Mouse (Mus musculus) heart, embryonic 16.5 days (tissue): ENCODE measurements around the gene Dnajb8. TPM values are rescaled to one million over a fixed set of nuclear protein-coding genes. Genes with fewer than 3 reads are reported as not detected.

ENCODE experiments used
- ATAC-seq: fragments of 200-750 bp; cut with Nextera tagmentation; replicated peaks from 2 replicates; pipeline ENCODE4 v1.8.0; 2017; ENCODE audit warnings: moderate number of reproducible peaks; ENCODE audit not compliant: insufficient read depth, low FRiP score; ENCODE audit errors: extremely low read depth
- H3K27ac ChIP-seq: fragments of 300-500 bp; sonication (generic); 2 replicates; pipeline ENCODE4 v1.5.1; 2014; ENCODE audit warnings: mild to moderate bottlenecking, low read length, control low read depth, moderate library complexity
- H3K27me3 ChIP-seq: fragments of 300-500 bp; sonication (generic); 2 replicates; pipeline ENCODE4 v1.6.1; 2014; ENCODE audit warnings: low read length, mixed read lengths; ENCODE audit not compliant: control insufficient read depth, insufficient read depth
- H3K36me3 ChIP-seq: fragments of 300-500 bp; sonication (generic); 2 replicates; pipeline ENCODE4 v1.6.1; 2014; ENCODE audit not compliant: control insufficient read depth, insufficient read depth
- H3K4me1 ChIP-seq: fragments of 300-500 bp; sonication (generic); 2 replicates; pipeline ENCODE4 v1.6.1; 2014; ENCODE audit warnings: low read length, mixed read lengths; ENCODE audit not compliant: control insufficient read depth, insufficient read depth
- H3K4me2 ChIP-seq: fragments of 300-500 bp; sonication (generic); 2 replicates; pipeline ENCODE4 v1.6.1; 2014; ENCODE audit warnings: low read depth, mild to moderate bottlenecking, control low read depth, low read length
- H3K4me3 ChIP-seq: fragments of 300-500 bp; sonication (generic); 2 replicates; pipeline ENCODE4 v1.5.1; 2014; ENCODE audit warnings: mild to moderate bottlenecking, control low read depth, low read length
- H3K9ac ChIP-seq: fragments of 300-500 bp; sonication (generic); 2 replicates; pipeline ENCODE4 v1.6.1; 2014; ENCODE audit warnings: low read length, control low read depth
- H3K9me3 ChIP-seq: fragments of 300-500 bp; sonication (generic); replicated peaks from 2 replicates; pipeline ENCODE4 v1.6.1; 2016; ENCODE audit warnings: low read length; ENCODE audit not compliant: control insufficient read depth
- WGBS: fragments of 180-500 bp; shearing (Covaris S2); extraction: QIAGEN DNeasy Blood & Tissue Kit; methylation state at CpG from one replicate; pipeline ENCODE4 v1.1.7; 2014; 5-methylcytosine and 5-hydroxymethylcytosine counted together
- polyA plus RNA-seq: library from polyadenylated mRNA; unstranded; fragments of >200 nt; fragmentation: Nextera tagmentation; extraction: Ambion mirVana; gene quantifications from 2 replicates; pipeline ENCODE4 v1.2.1, GENCODE M21; 2015

The Dnajb8 gene
- polyA plus RNA-seq, 1 experiment from 2014 or later = not detected

GRCm38 (mm10) chr6:88235983-88236382, 13.9 kb downstream of the Dnajb8 start:
- Histone ChIP-seq H3K4me3 (peak overlapping the region; percentile 3; the same call in 1 of the 2 replicates), H3K27me3 (peaks cover 20% of the 10 kb centered on the region), H3K4me1 (peaks cover 9% of the 10 kb centered on the region), H3K36me3 (no peaks in the 10 kb centered on the region), H3K4me2 (peak overlapping the region; percentile 38; the same call in 1 of the 2 replicates), H3K9me3 (no peaks in the 10 kb centered on the region), H3K9ac (no peak overlapping the region), H3K27ac (no peak overlapping the region)
- no peak for ATAC-seq
- WGBS = 3% methylated on average over 17 of the region's 17 CpGs

DNA sequence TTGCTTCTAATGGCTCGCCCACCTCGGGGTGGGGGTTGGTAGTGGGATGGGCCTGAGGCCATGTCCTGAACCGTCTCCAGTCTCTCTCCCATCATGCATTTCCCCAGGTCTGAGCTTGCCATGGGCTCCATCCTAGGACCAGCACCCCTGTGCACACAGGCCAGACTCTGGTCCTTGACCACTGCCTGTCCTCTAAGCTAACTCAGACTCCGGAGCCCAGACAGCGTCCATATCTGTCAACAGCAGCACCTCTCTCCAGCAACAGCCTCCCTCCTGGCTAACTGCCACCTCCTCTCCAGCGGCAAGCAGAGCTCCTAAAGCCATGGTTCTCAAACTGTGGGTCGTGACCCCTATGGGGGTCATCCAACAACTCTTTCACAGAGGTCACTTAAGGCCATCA, 14.4 kb downstream of the Dnajb8 start:
- H3K4me3 ChIP-seq = no peak overlapping the region
- 0 out of 2 replicates have a peak, but pooled peaks have one; percentile 20 for ATAC-seq
- H3K27me3 ChIP-seq = peaks cover 20% of the 10 kb centered on the region
- H3K9me3 ChIP-seq = no peaks in the 10 kb centered on the region
- H3K4me1 ChIP-seq = peaks cover 9% of the 10 kb centered on the region
- peak overlapping the region; percentile 38; the same call in 1 of the 2 replicates for H3K4me2 ChIP-seq
- whole genome bisulfite sequencing = 12% methylated on average over 7 of the region's 7 CpGs
- H3K9ac ChIP-seq = no peak overlapping the region
- H3K36me3 ChIP-seq = no peaks in the 10 kb centered on the region
- H3K27ac ChIP-seq = no peak overlapping the region

DNA sequence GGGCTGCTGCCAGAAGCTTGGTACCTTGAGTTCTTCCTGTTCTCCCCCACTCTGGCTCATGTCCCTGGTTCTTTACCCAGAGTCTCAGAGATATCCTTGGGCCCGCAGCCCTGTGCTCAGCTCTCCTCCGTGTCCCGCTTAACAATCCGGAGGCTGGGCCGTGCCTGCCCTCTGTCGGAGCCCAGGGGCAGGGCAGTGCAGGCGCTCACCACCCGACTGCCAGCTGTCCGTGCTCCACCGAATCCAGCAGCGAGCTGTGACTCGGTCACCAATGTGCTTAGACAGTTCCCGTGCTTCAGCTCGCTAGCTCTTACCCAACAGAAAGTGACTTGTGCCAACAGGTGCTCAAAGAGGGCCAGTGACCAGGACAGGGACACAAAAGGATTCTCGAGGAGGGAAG, 20.5 kb downstream of the Dnajb8 start:
- no peak overlapping the region for H3K4me3 ChIP-seq
- H3K27me3 ChIP-seq = peaks cover 6% of the 10 kb centered on the region; the same call in 1 of the 2 replicates
- 3% methylated on average over 15 of the region's 15 CpGs for WGBS
- ATAC-seq = no peak; the same call in 1 of the 2 replicates
- H3K9me3 ChIP-seq = no peaks in the 10 kb centered on the region
- H3K36me3 ChIP-seq = no peaks in the 10 kb centered on the region
- no peak overlapping the region for H3K27ac ChIP-seq
- peak overlapping the region; percentile 19; the same call in 1 of the 2 replicates for H3K4me2 ChIP-seq
- H3K9ac ChIP-seq = no peak overlapping the region
- no peaks in the 10 kb centered on the region for H3K4me1 ChIP-seq

DNA sequence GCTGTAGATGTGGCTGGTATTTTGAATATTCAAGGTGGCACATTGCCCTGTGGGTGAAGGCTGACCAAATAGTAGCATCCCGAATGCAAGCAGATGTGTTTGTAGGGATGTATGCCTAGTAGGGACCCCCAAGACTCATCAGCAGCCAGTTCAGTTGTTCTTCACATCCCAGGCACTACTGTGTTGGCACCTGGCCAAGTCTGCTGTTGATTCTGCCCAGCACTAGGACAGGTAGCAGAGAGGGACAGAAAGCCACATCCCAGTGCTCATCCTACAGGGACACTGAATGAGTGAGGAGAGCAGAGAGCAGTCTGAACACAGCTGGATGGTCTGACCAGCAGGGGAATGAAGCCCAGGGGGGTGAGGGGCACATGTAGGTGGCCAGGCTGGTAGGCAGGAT, 27.2 kb downstream of the Dnajb8 start:
- WGBS = 75% methylated on average over 1 of the region's 1 CpGs

DNA sequence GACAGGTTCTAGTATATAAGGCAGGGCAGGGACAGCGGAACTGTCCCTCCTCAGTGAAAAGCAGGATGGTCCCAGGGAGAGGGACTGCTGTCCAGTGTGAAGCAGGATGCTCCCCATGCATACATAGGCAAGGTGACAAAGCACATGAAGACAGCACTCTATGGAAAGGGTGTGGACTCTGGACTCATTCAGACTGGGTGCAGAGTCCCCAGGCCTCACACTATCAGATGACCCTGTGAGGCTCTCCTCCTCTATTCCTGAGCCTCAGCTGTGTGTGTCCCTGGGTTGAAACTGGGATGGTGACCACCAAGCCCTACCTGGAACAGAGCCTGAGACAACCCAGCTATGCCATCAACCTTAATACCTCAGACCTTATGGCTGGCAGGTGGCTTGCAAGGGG, 29.3 kb downstream of the Dnajb8 start:
- H3K36me3 ChIP-seq = no peaks in the 10 kb centered on the region
- H3K9ac ChIP-seq = no peak overlapping the region
- peaks cover 11% of the 10 kb centered on the region for H3K4me1 ChIP-seq
- H3K27ac ChIP-seq = no peak overlapping the region
- 100% methylated on average over 1 of the region's 1 CpGs for WGBS
- H3K9me3 ChIP-seq = no peaks in the 10 kb centered on the region
- no peak overlapping the region for H3K4me3 ChIP-seq
- no peaks in the 10 kb centered on the region for H3K27me3 ChIP-seq
- no peak for ATAC-seq
- H3K4me2 ChIP-seq = no peak overlapping the region

More for the DNA sequence above, 27.2 kb downstream of the Dnajb8 start:
- Histone ChIP-seq H3K4me2 (no peak overlapping the region), H3K36me3 (no peaks in the 10 kb centered on the region), H3K4me1 (peaks cover 5% of the 10 kb centered on the region; the same call in 1 of the 2 replicates), H3K27ac (no peak overlapping the region), H3K27me3 (no peaks in the 10 kb centered on the region), H3K4me3 (no peak overlapping the region), H3K9ac (no peak overlapping the region), H3K9me3 (no peaks in the 10 kb centered on the region)
- ATAC-seq = no peak

GRCm38 (mm10) chr6:88251798-88252478, 29.9 kb downstream of the Dnajb8 start:
- no peak overlapping the region for H3K27ac ChIP-seq
- H3K27me3 ChIP-seq = no peaks in the 10 kb centered on the region
- 53% methylated on average over 7 of the region's 7 CpGs for WGBS
- H3K4me3 ChIP-seq = no peak overlapping the region
- ATAC-seq = no peak
- H3K4me1 ChIP-seq = peaks cover 11% of the 10 kb centered on the region
- no peaks in the 10 kb centered on the region for H3K36me3 ChIP-seq
- no peak overlapping the region for H3K4me2 ChIP-seq
- no peak overlapping the region for H3K9ac ChIP-seq
- no peaks in the 10 kb centered on the region for H3K9me3 ChIP-seq

- Histone ChIP-seq H3K4me2 (no peak overlapping the region), H3K9me3 (no peaks in the 10 kb centered on the region), H3K27me3 (no peaks in the 10 kb centered on the region), H3K4me1 (peaks cover 6% of the 10 kb centered on the region), H3K9ac (no peak overlapping the region), H3K27ac (no peak overlapping the region), H3K36me3 (no peaks in the 10 kb centered on the region), H3K4me3 (no peak overlapping the region)
- no peak for ATAC-seq
- 57% methylated on average over 6 of the region's 6 CpGs for WGBS
Observed at GRCm38 (mm10) chr6:88254082-88254481, 32.0 kb downstream of the Dnajb8 start.

DNA sequence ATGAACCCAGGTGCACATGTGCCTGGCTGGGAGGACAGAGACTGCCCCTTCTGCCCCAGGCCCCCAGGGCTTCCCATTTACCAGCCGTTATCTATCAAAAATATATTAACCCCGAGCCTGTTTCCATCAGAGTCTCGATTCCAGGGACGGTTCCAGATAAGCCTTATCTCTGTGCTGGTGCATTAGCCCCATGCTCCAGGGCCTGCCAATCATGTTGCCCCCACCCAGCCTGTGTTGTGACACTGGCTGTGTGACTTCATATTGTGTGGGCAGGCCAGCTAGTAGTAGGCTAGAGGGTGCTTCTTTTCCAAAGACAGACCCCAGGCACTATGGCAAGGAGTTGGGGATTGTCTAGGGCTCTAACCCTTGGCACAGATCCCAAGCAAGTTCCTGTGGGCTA, 33.4 kb downstream of the Dnajb8 start:
- no peak overlapping the region for H3K27ac ChIP-seq
- no peak overlapping the region for H3K4me2 ChIP-seq
- ATAC-seq = no peak
- no peak overlapping the region for H3K9ac ChIP-seq
- H3K9me3 ChIP-seq = no peaks in the 10 kb centered on the region
- H3K36me3 ChIP-seq = no peaks in the 10 kb centered on the region
- no peak overlapping the region for H3K4me3 ChIP-seq
- peaks cover 6% of the 10 kb centered on the region for H3K4me1 ChIP-seq
- 18% methylated on average over 4 of the region's 4 CpGs for WGBS
- no peaks in the 10 kb centered on the region for H3K27me3 ChIP-seq

GRCm38 (mm10) chr6:88259621-88260020, 37.6 kb downstream of the Dnajb8 start:
- Histone ChIP-seq H3K27me3 (no peaks in the 10 kb centered on the region), H3K4me3 (no peak overlapping the region), H3K9ac (no peak overlapping the region), H3K4me2 (no peak overlapping the region), H3K36me3 (no peaks in the 10 kb centered on the region), H3K9me3 (no peaks in the 10 kb centered on the region), H3K27ac (no peak overlapping the region), H3K4me1 (peaks cover 6% of the 10 kb centered on the region)
- ATAC-seq = no peak
- 87% methylated on average over 3 of the region's 3 CpGs for WGBS
